Mouse (Mus musculus): ENCODE measurements around the gene Snx10. TPM values are rescaled to one million over a fixed set of nuclear protein-coding genes. Genes with fewer than 3 reads are reported as not detected.
"Not testable (repeated sequence)": the region's sequence is repeated elsewhere in the genome, so short reads cannot be mapped to it uniquely, and the experiment has no call there.

The Snx10 gene
- 100 to 1,000 TPM; 101 to 110 TPM for total RNA-seq (2021)
- long read RNA-seq, transcript Snx10-201 (7 exons, 2,480 nt) = major isoform, 153 of 189 reads
- long read RNA-seq, partial matches to known transcripts = 10 of 189 reads
- long read RNA-seq, other reads (novel, unspliced or antisense) = 24 of 189 reads

GRCm38 (mm10) chr6:51523807-51524320 is at the start of gene Snx10:
Gene Snx10, plus strand, starts transcription at chr6:51523901.
- DNase-seq (ENCODE audit: low spot score in 2 of 2) = peak; percentile 46 to 66

- no peak for DNase-seq (ENCODE audit: low spot score in 2 of 2)
These were observed 44.5 kb upstream of the Snx10 start for GRCm38 (mm10) chr6:51479136-51479731.

GRCm38 (mm10) chr6:51481548-51481947 is 42.2 kb upstream of the Snx10 start:
- DNase-seq (ENCODE audit: low spot score in 2 of 2) = no peak

- no peak for DNase-seq (ENCODE audit: low spot score in 2 of 2)
These were observed 39.8 kb upstream of the Snx10 start for GRCm38 (mm10) chr6:51483861-51484260.

GRCm38 (mm10) chr6:51484556-51484955 is 39.1 kb upstream of the Snx10 start:
- DNase-seq (ENCODE audit: low spot score in 2 of 2) = not testable (repeated sequence)

- DNase-seq (ENCODE audit: low spot score in 2 of 2) = peak in 1 of 2 experiments; percentile 29
These were observed 38.1 kb upstream of the Snx10 start for GRCm38 (mm10) chr6:51485646-51486045.

- DNase-seq (ENCODE audit: low spot score in 2 of 2) = peak in 1 of 2 experiments; percentile 10
These were observed 37.5 kb upstream of the Snx10 start for GRCm38 (mm10) chr6:51486076-51486710.

GRCm38 (mm10) chr6:51486731-51487130 is 37.0 kb upstream of the Snx10 start:
- DNase-seq (ENCODE audit: low spot score in 2 of 2) = no peak

- no peak for DNase-seq (ENCODE audit: low spot score in 2 of 2)
These were observed 33.9 kb upstream of the Snx10 start for GRCm38 (mm10) chr6:51489787-51490186.

GRCm38 (mm10) chr6:51497321-51498111 is 26.2 kb upstream of the Snx10 start:
- DNase-seq (ENCODE audit: low spot score in 2 of 2) = no peak

- no peak for DNase-seq (ENCODE audit: low spot score in 2 of 2)
These were observed 18.0 kb upstream of the Snx10 start for GRCm38 (mm10) chr6:51505671-51506070.

- DNase-seq (ENCODE audit: low spot score in 2 of 2) = no peak
These were observed 16.1 kb upstream of the Snx10 start for GRCm38 (mm10) chr6:51507556-51507955.

- DNase-seq (ENCODE audit: low spot score in 2 of 2) = peak; percentile 69 to 80
These were observed 14.7 kb upstream of the Snx10 start for GRCm38 (mm10) chr6:51508750-51509648.

- DNase-seq (ENCODE audit: low spot score in 2 of 2) = no peak
These were observed 13.6 kb upstream of the Snx10 start for GRCm38 (mm10) chr6:51510094-51510493.

GRCm38 (mm10) chr6:51510946-51511345 is 12.8 kb upstream of the Snx10 start:
- no peak for DNase-seq (ENCODE audit: low spot score in 2 of 2)

GRCm38 (mm10) chr6:51513745-51514144 is 10.0 kb upstream of the Snx10 start:
- DNase-seq (ENCODE audit: low spot score in 2 of 2) = no peak

GRCm38 (mm10) chr6:51514860-51515259 is 8.8 kb upstream of the Snx10 start:
- DNase-seq (ENCODE audit: low spot score in 2 of 2) = no peak

GRCm38 (mm10) chr6:51523310-51523709 is 391 bp upstream of the Snx10 start:
- no peak for DNase-seq (ENCODE audit: low spot score in 2 of 2)

- DNase-seq (ENCODE audit: low spot score in 2 of 2) = peak; percentile 25 to 46
These were observed 725 bp downstream of the Snx10 start for GRCm38 (mm10) chr6:51524321-51524931.

GRCm38 (mm10) chr6:51525001-51525400 is 1.3 kb downstream of the Snx10 start:
- no peak for DNase-seq (ENCODE audit: low spot score in 2 of 2)

All from layer of hippocampus, adult 18-20 months (tissue).